Mouse (Mus musculus) embryonic facial prominence, embryonic 14.5 days (tissue): ENCODE measurements at regions not wholly inside any gene's neighbourhood (a gene's known extent, or its start where the extent isn't known, plus 50 kb on each side); places are given as distances from the start of the nearest gene placed in this dataset.
A peak's percentile ranks its signal among the peaks of the same experiment; 100 is the strongest.

Experiments
- ATAC-seq: fragments of 200-750 bp; cut with Nextera tagmentation; 2 replicates; pipeline ENCODE4 v1.8.0; 2017; ENCODE audit warnings: low read depth, moderate number of reproducible peaks, moderate TSS enrichment
- DNase-seq: peaks from one replicate; pipeline ENCODE4 v3.0.0-alpha.2; 2015; ENCODE audit warnings: low spot score
- H3K27ac ChIP-seq: fragments of 300-500 bp; sonication (generic); replicated peaks from 2 replicates; pipeline ENCODE4 v1.5.1; 2014; ENCODE audit warnings: low read depth, mild to moderate bottlenecking, low read length, moderate library complexity
- H3K27me3 ChIP-seq: fragments of 300-500 bp; sonication (generic); replicated peaks from 2 replicates; pipeline ENCODE4 v1.6.1; 2014; ENCODE audit warnings: low read length; ENCODE audit not compliant: control insufficient read depth, insufficient read depth
- H3K36me3 ChIP-seq: fragments of 300-500 bp; sonication (generic); 2 replicates; pipeline ENCODE4 v1.6.1; 2014; ENCODE audit warnings: low read length, mixed read lengths; ENCODE audit not compliant: control insufficient read depth, insufficient read depth
- H3K4me1 ChIP-seq: fragments of 300-500 bp; sonication (generic); 2 replicates; pipeline ENCODE4 v1.6.1; 2014; ENCODE audit warnings: antibody characterized with exemption, low read length; ENCODE audit not compliant: control insufficient read depth, insufficient read depth
- H3K4me2 ChIP-seq: fragments of 300-500 bp; sonication (generic); 2 replicates; pipeline ENCODE4 v1.6.1; 2014; ENCODE audit warnings: low read depth, mild to moderate bottlenecking, low read length, moderate library complexity, mixed read lengths
- H3K4me3 ChIP-seq: fragments of 300-500 bp; sonication (generic); 2 replicates; pipeline ENCODE4 v1.5.1; 2014; ENCODE audit warnings: low read depth, mild to moderate bottlenecking, low read length
- H3K9ac ChIP-seq: fragments of 300-500 bp; sonication (generic); 2 replicates; pipeline ENCODE4 v1.6.1; 2014; ENCODE audit warnings: low read depth, mild to moderate bottlenecking, low read length, moderate library complexity, mixed read lengths
- H3K9me3 ChIP-seq: fragments of 300-500 bp; sonication (generic); 2 replicates; pipeline ENCODE4 v1.6.1; 2016; ENCODE audit warnings: low read length; ENCODE audit not compliant: control insufficient read depth
- WGBS: fragments of 180-500 bp; shearing (Covaris S2); extraction: QIAGEN DNeasy Blood & Tissue Kit; methylation state at CpG from one replicate; pipeline ENCODE4 v1.1.7; 2014; 5-methylcytosine and 5-hydroxymethylcytosine counted together

GRCm38 (mm10) chr13:54847764-54848183, 58.6 kb downstream of the Tspan17 start:
- no peak overlapping the region for H3K27ac ChIP-seq
- H3K4me1 ChIP-seq: no peaks in the 10 kb centered on the region
- no peak for ATAC-seq
- H3K4me3 ChIP-seq: no peak overlapping the region
- DNase-seq: no peak
- H3K36me3 ChIP-seq: no peaks in the 10 kb centered on the region
- H3K27me3 ChIP-seq: no peaks in the 10 kb centered on the region
- H3K9me3 ChIP-seq: no peaks in the 10 kb centered on the region
- no peak overlapping the region for H3K9ac ChIP-seq
- WGBS: 54% methylated on average over 2 of the region's 3 CpGs
- H3K4me2 ChIP-seq: no peak overlapping the region

- Histone ChIP-seq H3K36me3 (no peaks in the 10 kb centered on the region), H3K9me3 (no peaks in the 10 kb centered on the region), H3K9ac (no peak overlapping the region), H3K27me3 (no peaks in the 10 kb centered on the region), H3K4me3 (no peak overlapping the region), H3K4me2 (no peak overlapping the region), H3K27ac (no peak overlapping the region), H3K4me1 (no peaks in the 10 kb centered on the region)
- DNase-seq (no peak), ATAC-seq (no peak)
- 51% methylated on average over 4 of the region's 4 CpGs for WGBS
Measured at GRCm38 (mm10) chr13:54851131-54851530, 62.0 kb downstream of the Tspan17 start.

- Histone ChIP-seq H3K27ac (no peak overlapping the region), H3K4me2 (no peak overlapping the region), H3K4me1 (no peaks in the 10 kb centered on the region), H3K9ac (no peak overlapping the region), H3K27me3 (no peaks in the 10 kb centered on the region), H3K36me3 (no peaks in the 10 kb centered on the region), H3K9me3 (no peaks in the 10 kb centered on the region), H3K4me3 (no peak overlapping the region)
- 44% methylated on average over 14 of the region's 14 CpGs for WGBS
- no peak for ATAC-seq
- no peak for DNase-seq
Measured at GRCm38 (mm10) chr13:54855333-54856238, 66.4 kb downstream of the Tspan17 start.

GRCm38 (mm10) chr13:54862931-54863330, 73.8 kb downstream of the Tspan17 start:
- H3K27me3 ChIP-seq: no peaks in the 10 kb centered on the region
- H3K4me3 ChIP-seq: no peak overlapping the region
- no peaks in the 10 kb centered on the region for H3K9me3 ChIP-seq
- no peak overlapping the region for H3K4me2 ChIP-seq
- no peak for ATAC-seq
- 86% methylated on average over 4 of the region's 4 CpGs for whole genome bisulfite sequencing
- H3K4me1 ChIP-seq: no peaks in the 10 kb centered on the region
- H3K36me3 ChIP-seq: no peaks in the 10 kb centered on the region
- H3K27ac ChIP-seq: no peak overlapping the region
- DNase-seq: no peak
- H3K9ac ChIP-seq: no peak overlapping the region

GRCm38 (mm10) chr13:54864048-54864447, 74.9 kb downstream of the Tspan17 start:
- WGBS: 50% methylated on average over 10 of the region's 10 CpGs
- Histone ChIP-seq H3K9ac (no peak overlapping the region), H3K4me1 (no peaks in the 10 kb centered on the region), H3K36me3 (no peaks in the 10 kb centered on the region), H3K4me3 (no peak overlapping the region), H3K27ac (no peak overlapping the region), H3K4me2 (no peak overlapping the region), H3K9me3 (no peaks in the 10 kb centered on the region), H3K27me3 (no peaks in the 10 kb centered on the region)
- DNase-seq (no peak), ATAC-seq (no peak)

GRCm38 (mm10) chr13:54872004-54872403, 77.2 kb upstream of the Unc5a start:
- ATAC-seq: 0 out of 2 replicates have a peak, but pooled peaks have one; percentile 26
- no peak for DNase-seq

GRCm38 (mm10) chr13:54873882-54874281, 75.3 kb upstream of the Unc5a start:
- ATAC-seq (no peak), DNase-seq (no peak)
- Histone ChIP-seq H3K9ac (no peak overlapping the region), H3K27ac (no peak overlapping the region), H3K4me3 (no peak overlapping the region), H3K9me3 (no peaks in the 10 kb centered on the region), H3K27me3 (peaks cover 44% of the 10 kb centered on the region), H3K4me1 (no peaks in the 10 kb centered on the region), H3K4me2 (no peak overlapping the region), H3K36me3 (no peaks in the 10 kb centered on the region)
- 57% methylated on average over 9 of the region's 9 CpGs for WGBS

More at GRCm38 (mm10) chr13:54872004-54872403, 77.2 kb upstream of the Unc5a start:
- Histone ChIP-seq H3K9ac (no peak overlapping the region), H3K36me3 (no peaks in the 10 kb centered on the region), H3K4me2 (no peak overlapping the region), H3K27ac (no peak overlapping the region), H3K4me1 (no peaks in the 10 kb centered on the region), H3K9me3 (no peaks in the 10 kb centered on the region), H3K4me3 (no peak overlapping the region), H3K27me3 (peaks cover 44% of the 10 kb centered on the region)
- WGBS: 32% methylated on average over 12 of the region's 12 CpGs

GRCm38 (mm10) chr13:54874291-54875200, 74.7 kb upstream of the Unc5a start:
- H3K9me3 ChIP-seq: no peaks in the 10 kb centered on the region
- H3K4me2 ChIP-seq: peak overlapping the region; percentile 29; the same call in 1 of the 2 replicates
- no peak overlapping the region for H3K9ac ChIP-seq
- ATAC-seq (peak; percentile 33; the same call in 1 of the 2 replicates), DNase-seq (no peak)
- H3K27me3 ChIP-seq: peaks cover 44% of the 10 kb centered on the region
- 1% methylated on average over 37 of the region's 38 CpGs for WGBS
- H3K4me1 ChIP-seq: no peaks in the 10 kb centered on the region
- no peaks in the 10 kb centered on the region for H3K36me3 ChIP-seq
- 0 out of 2 replicates have a peak overlapping the region, but pooled peaks have one; percentile 6 for H3K4me3 ChIP-seq
- H3K27ac ChIP-seq: no peak overlapping the region
